Mouse (Mus musculus): ENCODE data around the gene Serpina3m. TPM values are rescaled to one million over a fixed set of nuclear protein-coding genes. Genes with fewer than 3 reads are reported as not detected.
A peak's percentile ranks its signal among the peaks of the same experiment; 100 is the strongest.

Gene Serpina3m
- polyA plus RNA-seq, 1 experiment: 0.18 TPM

DNA sequence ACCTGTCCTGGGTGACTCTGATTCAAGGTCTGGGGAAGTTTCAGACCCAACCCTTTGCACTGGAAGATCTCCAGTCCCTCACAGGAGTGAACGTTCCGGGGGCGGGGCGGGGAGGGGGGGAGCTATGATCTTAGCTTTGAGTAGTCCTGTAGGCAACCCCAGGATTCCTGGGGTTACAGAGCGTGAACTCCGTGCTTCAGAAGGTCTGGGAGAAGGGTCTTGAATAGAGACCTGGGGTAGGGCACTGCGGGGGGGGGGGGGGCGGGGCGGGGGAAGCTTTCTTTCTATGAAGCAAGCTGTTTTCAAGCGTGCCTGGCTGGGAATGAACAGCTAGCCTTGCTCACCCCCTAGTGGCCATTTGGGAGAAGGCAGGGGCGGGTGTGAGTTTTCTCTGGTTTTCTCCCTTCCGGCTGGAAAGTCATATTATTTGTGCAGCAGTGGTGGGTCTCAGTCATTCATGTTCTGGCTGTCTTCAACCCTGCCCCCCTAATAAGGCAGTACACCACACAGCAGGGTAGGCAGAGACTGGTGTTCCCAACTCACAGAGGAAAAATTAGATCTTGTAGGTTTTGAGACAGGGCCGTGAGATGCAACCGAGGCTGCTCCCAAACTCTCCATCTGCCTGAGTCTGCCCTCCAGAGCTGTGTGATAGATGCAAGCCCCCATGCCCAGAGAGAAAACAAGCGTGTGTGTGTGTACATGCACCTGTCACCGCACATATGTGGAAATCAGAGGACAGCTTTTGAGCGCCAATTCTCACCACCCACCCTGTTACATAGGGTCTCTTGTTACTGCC is 80.3 kb downstream of the Serpina3m start:
- H3K4me1 ChIP-seq (replicated peaks; ENCODE audit: control insufficient read depth, insufficient read depth, low read length): no peaks in the 10 kb centered on the region
- no peaks in the 10 kb centered on the region for H3K27me3 ChIP-seq (ENCODE audit: control insufficient read depth, insufficient read depth, low read length)
- H3K4me3 ChIP-seq (ENCODE audit: control insufficient read depth, insufficient read depth, low read length): no peak overlapping the region
- TF ChIP-seq POLR2A (IDR thresholded peaks at IDR 0.05; ENCODE audit: control insufficient read depth, extremely low read depth, insufficient read depth, low read length, poor library complexity): no peak
- no peak; the same call in 1 of the 2 replicates for TF ChIP-seq CTCF (IDR thresholded peaks at IDR 0.05; ENCODE audit: borderline replicate concordance, control insufficient read depth, extremely low read depth, insufficient read depth, low read length, poor library complexity)
- DNase-seq: peak; percentile 76
- 19% methylated on average over 17 of the region's 17 CpGs for WGBS
- no peak overlapping the region for H3K27ac ChIP-seq (ENCODE audit: control insufficient read depth, insufficient read depth, low read length)
- H3K36me3 ChIP-seq (ENCODE audit: control insufficient read depth, insufficient read depth, low read length): no peaks in the 10 kb centered on the region

DNA sequence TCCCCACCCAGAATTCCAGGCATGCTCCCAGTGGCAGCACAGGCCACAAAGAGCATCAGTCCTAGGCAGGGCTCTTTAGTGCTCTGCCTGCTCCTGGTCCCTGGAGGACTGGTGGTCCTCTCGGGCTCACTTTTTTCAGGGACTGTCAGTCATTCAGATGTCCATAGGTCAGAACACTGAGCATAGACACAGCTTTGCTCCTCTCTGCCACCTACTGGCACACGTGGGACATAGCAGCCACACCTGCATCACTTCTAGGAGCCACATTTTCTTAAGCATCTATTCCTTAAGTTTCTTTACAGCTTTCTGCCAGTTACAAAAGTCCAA is 80.8 kb downstream of the Serpina3m start:
- WGBS: 30% methylated on average over 2 of the region's 2 CpGs
- Histone ChIP-seq H3K36me3 (ENCODE audit: control insufficient read depth, insufficient read depth, low read length) (no peaks in the 10 kb centered on the region), H3K4me3 (ENCODE audit: control insufficient read depth, insufficient read depth, low read length) (no peak overlapping the region)

DNA sequence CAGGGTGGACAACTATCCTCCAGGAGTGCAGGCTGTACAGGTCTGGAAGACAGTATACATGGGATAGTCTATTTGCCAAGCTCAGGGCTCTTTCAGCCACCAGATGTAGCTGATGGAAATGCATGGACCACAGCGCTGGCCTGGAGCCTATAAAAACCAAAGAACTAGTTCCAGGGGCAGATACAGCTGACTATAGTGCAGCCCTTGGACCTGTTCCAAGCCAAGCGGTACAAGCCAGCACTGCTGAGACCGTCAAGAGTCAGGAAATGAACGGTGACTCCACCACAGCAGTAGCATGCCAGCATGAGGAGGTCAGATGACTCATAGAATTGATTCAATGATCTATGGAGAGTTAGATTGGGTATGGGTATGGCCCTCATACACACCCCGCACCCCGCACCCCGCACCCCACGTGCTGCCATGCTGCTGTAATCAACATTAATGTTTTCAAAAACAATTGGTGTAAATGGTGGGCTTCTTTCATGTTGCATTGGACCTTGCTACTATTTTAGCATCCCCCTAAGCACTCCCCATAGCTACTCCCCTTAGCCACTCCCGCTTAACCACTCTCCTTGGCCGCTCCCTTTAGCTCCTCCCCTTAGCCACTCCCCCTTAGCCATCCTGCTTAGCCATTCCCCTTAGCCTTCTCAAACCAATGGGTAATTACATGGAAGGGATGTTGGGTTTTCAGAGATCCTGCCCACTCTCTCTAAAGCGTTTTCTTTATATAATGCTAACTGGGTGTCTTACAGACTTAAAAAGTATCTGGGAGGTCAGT is 84.5 kb downstream of the Serpina3m start:
- no peaks in the 10 kb centered on the region for H3K4me1 ChIP-seq (replicated peaks; ENCODE audit: control insufficient read depth, insufficient read depth, low read length)
- no peak for DNase-seq
- no peak overlapping the region for H3K27ac ChIP-seq (ENCODE audit: control insufficient read depth, insufficient read depth, low read length)
- H3K4me3 ChIP-seq (ENCODE audit: control insufficient read depth, insufficient read depth, low read length): no peak overlapping the region
- TF ChIP-seq POLR2A (IDR thresholded peaks at IDR 0.05; ENCODE audit: control insufficient read depth, extremely low read depth, insufficient read depth, low read length, poor library complexity) (no peak), CTCF (IDR thresholded peaks at IDR 0.05; ENCODE audit: borderline replicate concordance, control insufficient read depth, extremely low read depth, insufficient read depth, low read length, poor library complexity) (no peak)
- WGBS: 61% methylated on average over 11 of the region's 11 CpGs
- H3K27me3 ChIP-seq (ENCODE audit: control insufficient read depth, insufficient read depth, low read length): no peaks in the 10 kb centered on the region
- H3K36me3 ChIP-seq (ENCODE audit: control insufficient read depth, insufficient read depth, low read length): no peaks in the 10 kb centered on the region

More for the DNA sequence above, 80.8 kb downstream of the Serpina3m start:
- TF ChIP-seq CTCF (IDR thresholded peaks at IDR 0.05; ENCODE audit: borderline replicate concordance, control insufficient read depth, extremely low read depth, insufficient read depth, low read length, poor library complexity): peak; percentile 38; the same call in 1 of the 2 replicates
- no peak for TF ChIP-seq POLR2A (IDR thresholded peaks at IDR 0.05; ENCODE audit: control insufficient read depth, extremely low read depth, insufficient read depth, low read length, poor library complexity)
- no peaks in the 10 kb centered on the region for H3K4me1 ChIP-seq (replicated peaks; ENCODE audit: control insufficient read depth, insufficient read depth, low read length)
- H3K27ac ChIP-seq (ENCODE audit: control insufficient read depth, insufficient read depth, low read length): no peak overlapping the region
- peak; percentile 20 for DNase-seq
- no peaks in the 10 kb centered on the region for H3K27me3 ChIP-seq (ENCODE audit: control insufficient read depth, insufficient read depth, low read length)

DNA sequence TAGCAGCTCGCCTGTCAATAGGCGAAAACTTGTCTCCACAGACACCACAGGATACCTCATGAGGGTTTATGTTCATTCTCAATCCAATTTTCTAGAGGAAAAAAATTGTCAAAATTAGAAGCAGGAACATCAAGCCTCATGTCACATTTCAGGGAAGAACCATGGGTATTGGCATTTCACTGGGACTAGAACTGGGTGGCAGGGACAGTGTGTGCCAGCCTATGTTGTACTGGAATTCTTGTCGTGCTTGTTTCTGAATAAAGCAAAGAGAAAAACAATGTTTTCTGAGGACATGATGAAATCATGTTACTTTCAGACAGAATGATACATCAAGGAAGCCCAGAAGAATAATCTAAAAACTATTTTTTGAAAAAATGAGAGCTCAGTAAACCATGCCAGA is 87.3 kb downstream of the Serpina3m start:
- H3K36me3 ChIP-seq (ENCODE audit: control insufficient read depth, insufficient read depth, low read length): no peaks in the 10 kb centered on the region
- H3K27me3 ChIP-seq (ENCODE audit: control insufficient read depth, insufficient read depth, low read length): no peaks in the 10 kb centered on the region
- no peak for DNase-seq
- H3K4me1 ChIP-seq (replicated peaks; ENCODE audit: control insufficient read depth, insufficient read depth, low read length): no peaks in the 10 kb centered on the region
- no peak for TF ChIP-seq POLR2A (IDR thresholded peaks at IDR 0.05; ENCODE audit: control insufficient read depth, extremely low read depth, insufficient read depth, low read length, poor library complexity)
- no peak for TF ChIP-seq CTCF (IDR thresholded peaks at IDR 0.05; ENCODE audit: borderline replicate concordance, control insufficient read depth, extremely low read depth, insufficient read depth, low read length, poor library complexity)
- H3K4me3 ChIP-seq (ENCODE audit: control insufficient read depth, insufficient read depth, low read length): no peak overlapping the region
- WGBS: 87% methylated on average over 3 of the region's 3 CpGs
- H3K27ac ChIP-seq (ENCODE audit: control insufficient read depth, insufficient read depth, low read length): no peak overlapping the region

DNA sequence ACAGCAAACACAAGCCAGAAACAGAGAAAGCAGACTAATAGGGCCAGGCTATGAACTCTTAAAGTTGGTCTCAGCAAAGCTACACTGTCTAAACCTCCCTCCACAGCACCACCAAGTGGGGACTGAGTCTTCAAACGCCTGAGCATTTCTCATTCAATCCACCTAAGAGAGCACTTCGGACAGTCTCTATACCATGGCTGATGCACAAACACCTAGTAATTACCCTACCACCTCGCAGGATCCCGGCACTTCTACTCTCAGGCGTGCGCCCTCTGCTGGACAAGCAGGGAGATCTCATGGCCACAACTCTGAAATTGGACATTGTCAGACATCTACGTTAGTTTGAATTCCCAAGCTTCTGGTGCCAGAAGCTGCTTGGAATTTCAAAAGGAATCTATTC is 88.6 kb downstream of the Serpina3m start:
- Histone ChIP-seq H3K36me3 (ENCODE audit: control insufficient read depth, insufficient read depth, low read length) (no peaks in the 10 kb centered on the region), H3K4me3 (ENCODE audit: control insufficient read depth, insufficient read depth, low read length) (no peak overlapping the region), H3K27ac (ENCODE audit: control insufficient read depth, insufficient read depth, low read length) (no peak overlapping the region), H3K27me3 (ENCODE audit: control insufficient read depth, insufficient read depth, low read length) (no peaks in the 10 kb centered on the region), H3K4me1 (replicated peaks; ENCODE audit: control insufficient read depth, insufficient read depth, low read length) (no peaks in the 10 kb centered on the region)
- DNase-seq: peak; percentile 28
- WGBS: 7% methylated on average over 7 of the region's 7 CpGs
- TF ChIP-seq CTCF (IDR thresholded peaks at IDR 0.05; ENCODE audit: borderline replicate concordance, control insufficient read depth, extremely low read depth, insufficient read depth, low read length, poor library complexity) (peak; percentile 62; the same call in 1 of the 2 replicates), POLR2A (IDR thresholded peaks at IDR 0.05; ENCODE audit: control insufficient read depth, extremely low read depth, insufficient read depth, low read length, poor library complexity) (no peak)

DNA sequence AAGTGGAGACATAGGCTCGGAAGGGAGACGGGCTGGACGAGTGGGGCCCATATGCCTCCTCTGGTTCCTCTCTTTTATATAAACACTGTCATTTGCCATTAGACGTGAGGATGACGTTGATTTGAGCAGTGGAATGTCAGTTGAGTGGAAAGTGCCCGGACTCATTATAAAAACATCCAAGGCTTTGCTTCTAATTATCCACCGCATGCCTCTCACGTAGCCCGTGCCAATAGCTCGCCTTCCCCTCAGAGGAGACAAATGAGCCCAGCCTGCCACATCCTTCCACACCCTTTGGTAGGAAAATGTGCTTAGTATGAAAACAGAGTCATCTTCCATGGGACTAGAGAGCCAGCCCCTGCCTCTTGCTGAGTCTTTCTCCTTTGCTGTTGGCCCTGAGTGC is 93.1 kb downstream of the Serpina3m start:
- WGBS: 84% methylated on average over 10 of the region's 10 CpGs
- H3K36me3 ChIP-seq (ENCODE audit: control insufficient read depth, insufficient read depth, low read length): no peaks in the 10 kb centered on the region
- H3K4me1 ChIP-seq (replicated peaks; ENCODE audit: control insufficient read depth, insufficient read depth, low read length): no peaks in the 10 kb centered on the region
- H3K27ac ChIP-seq (ENCODE audit: control insufficient read depth, insufficient read depth, low read length): no peak overlapping the region
- H3K4me3 ChIP-seq (ENCODE audit: control insufficient read depth, insufficient read depth, low read length): no peak overlapping the region
- TF ChIP-seq CTCF (IDR thresholded peaks at IDR 0.05; ENCODE audit: borderline replicate concordance, control insufficient read depth, extremely low read depth, insufficient read depth, low read length, poor library complexity): no peak
- no peak for TF ChIP-seq POLR2A (IDR thresholded peaks at IDR 0.05; ENCODE audit: control insufficient read depth, extremely low read depth, insufficient read depth, low read length, poor library complexity)
- H3K27me3 ChIP-seq (ENCODE audit: control insufficient read depth, insufficient read depth, low read length): no peaks in the 10 kb centered on the region
- no peak for DNase-seq

Data from thymus, adult 2 months (tissue).